Mouse (Mus musculus) skeletal muscle tissue, adult 2 months (tissue): ENCODE results near the gene Sla2.
"Not testable (repeated sequence)": the region's sequence is repeated elsewhere in the genome, so short reads cannot be mapped to it uniquely, and the experiment has no call there.

ENCODE experiments used
- DNase-seq: peaks from one replicate; pipeline ENCODE4 v3.0.0-alpha.2; 2012; ENCODE audit warnings: low read depth, low spot score

Gene Sla2

DNA sequence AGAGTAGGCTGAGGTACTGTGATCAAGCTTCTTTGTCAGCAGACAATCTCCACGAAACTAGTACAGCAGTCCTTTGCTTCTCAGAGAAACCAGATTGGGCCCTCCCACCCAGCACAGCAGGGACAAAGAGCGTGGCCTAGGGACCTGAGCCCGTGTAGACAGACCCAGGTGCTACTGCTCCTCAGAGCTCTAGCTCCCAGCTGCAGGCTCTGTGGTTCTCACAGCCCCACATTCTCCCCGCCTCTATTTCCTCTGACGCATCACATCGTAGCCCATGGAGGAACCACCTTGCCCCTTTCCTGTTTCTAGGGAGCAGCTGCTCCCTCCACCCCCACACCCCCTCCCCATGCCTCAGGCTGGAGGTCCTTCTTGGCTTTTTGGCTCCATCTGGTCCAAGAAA, at the start of gene Sla2:
Sla2 (minus strand) TSS at position 176 of the 400 bp plus-strand sequence.
- no peak for DNase-seq

DNA sequence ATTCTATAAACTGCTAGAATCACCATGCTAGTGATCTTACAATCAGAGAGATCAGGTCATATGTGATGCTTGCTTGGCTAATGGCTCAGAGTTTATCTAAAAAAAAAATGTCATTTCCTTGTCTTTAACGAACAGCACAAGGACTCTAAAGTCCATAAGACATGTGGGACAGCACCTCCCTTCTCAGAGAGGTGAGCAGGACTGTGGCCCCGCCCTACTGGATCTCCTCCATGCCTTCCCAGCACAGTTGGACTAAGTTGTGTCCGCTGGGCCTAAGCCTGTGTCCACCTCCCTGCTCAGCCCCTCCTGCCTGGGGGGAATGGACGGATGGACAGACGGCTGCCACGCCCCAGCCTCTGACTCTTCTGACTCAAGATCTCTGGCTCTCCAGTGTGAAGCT, 48.0 kb upstream of the Sla2 start:
- DNase-seq = no peak

DNA sequence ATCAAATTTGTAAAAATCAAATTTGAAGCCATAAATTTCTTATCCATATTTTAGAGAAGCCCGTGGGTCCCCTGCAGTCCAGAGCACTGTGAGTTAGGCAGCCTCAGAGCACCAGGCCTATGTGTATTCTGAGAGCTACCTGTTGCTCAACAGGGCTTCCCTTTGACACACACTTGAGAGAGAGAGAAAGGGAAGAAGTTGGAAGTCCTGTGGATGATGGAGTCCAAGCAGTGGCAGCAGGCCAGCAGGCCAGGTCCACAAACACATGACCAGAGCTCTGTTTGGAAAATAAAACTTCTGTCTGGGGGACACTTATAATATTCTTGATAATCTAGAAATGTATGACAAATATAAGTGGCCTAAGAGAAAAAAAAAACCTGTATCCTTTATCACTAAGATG, 46.4 kb upstream of the Sla2 start:
- no peak for DNase-seq

DNA sequence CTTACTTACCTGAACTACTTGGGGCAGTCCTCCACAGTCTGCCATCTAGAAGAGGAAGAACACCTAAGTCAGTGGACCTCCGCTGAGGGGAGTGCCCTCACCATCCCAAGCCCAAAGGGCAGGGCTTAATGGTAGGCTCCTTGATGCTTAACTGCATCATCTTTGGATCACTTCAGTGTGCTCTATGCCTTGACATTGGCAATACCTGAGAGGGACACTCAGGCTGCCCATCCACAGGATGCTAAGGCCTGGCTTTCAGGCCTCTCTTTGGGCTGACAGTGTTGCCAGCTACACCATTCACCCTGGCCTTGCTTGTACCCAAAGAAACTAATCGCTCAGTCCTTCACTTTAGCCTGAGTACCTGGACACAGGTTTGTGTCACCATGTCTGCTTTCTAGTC, 44.4 kb upstream of the Sla2 start:
- no peak for DNase-seq

DNA sequence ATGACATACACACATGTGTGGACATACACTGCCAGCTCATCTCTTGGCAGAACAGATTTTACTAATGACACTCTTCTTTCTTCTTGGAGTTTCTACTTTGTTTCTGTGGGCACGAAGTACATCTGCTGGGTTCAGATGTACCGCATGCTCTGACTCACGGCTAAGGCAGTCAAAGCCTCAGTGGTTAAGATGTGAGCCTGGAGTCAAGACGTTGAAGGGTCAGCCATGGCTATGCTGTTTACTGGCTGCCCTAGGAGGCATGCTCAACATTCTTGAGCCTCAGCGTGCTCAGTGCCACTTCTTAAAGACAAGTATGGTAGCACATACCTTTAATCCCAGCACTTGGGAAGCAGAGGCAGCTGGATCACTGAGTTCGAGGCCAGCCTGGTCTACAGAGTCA, 43.6 kb upstream of the Sla2 start:
- DNase-seq = no peak

DNA sequence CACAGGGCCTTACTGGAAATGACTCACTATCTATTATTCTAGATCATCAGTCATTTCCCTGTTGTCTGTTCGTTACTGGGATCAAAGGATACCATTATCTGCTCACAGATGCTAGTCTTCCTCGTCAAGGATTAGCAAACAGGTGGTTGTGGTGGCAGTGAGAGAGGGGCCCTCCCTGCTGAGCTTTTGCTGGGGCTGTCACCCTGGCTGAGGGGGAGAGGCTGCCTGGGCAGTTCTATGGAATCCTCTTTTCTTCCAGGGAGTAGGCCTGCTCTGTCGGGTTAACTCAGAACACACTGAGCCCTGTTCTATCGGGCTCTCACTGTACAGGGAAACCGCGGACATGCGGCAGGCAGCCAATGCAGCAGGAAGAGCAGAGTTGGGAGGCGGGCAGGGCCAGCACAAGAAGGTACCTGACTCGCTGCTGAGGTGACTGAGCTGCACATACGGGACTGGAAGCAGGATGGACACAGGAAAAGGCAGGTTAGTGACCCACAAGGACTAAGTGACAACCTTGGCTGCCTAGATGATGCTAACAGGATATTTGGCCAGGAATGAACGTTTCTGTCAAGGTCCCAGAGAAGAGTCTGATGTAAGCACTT, 42.6 kb upstream of the Sla2 start:
- no peak for DNase-seq

DNA sequence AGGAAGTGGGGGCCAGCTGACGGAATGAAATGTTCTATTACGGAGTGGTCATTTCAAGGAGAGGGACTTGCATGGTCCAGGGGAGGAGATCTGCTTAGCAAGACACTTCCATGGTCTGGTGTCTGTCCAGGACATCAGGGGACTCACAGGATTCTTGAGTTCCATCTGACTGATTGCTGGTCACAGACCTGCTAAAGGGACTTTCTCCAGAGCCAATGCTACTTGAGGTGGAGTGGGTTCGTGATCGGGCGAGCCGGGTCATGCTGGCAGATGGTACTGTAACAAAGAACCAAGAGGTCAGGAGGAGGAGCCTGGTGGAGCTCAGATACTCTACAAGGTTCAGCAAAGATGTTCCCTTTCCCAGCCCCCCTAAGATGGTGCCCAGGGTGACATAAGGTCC, 41.6 kb upstream of the Sla2 start:
- no peak for DNase-seq

DNA sequence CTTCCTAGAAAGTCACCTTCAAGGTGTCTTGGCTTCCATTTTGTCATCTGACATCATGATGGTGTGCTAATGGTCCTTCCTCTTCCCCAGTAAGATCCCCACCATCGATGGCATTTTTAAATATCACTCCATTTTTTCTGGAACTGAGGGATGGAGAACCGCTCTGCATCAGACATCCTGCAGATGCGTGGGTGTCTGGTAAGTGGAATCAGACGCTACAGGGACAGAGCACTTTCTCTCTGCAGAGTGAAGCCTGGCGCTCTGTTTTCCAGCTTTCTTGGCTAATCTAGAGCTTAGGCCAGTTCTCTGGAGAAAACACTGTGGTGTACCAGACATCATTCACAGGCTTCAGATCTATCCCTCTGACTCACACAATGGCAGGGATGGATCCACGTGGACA, 40.7 kb upstream of the Sla2 start:
- DNase-seq = peak; percentile 7

DNA sequence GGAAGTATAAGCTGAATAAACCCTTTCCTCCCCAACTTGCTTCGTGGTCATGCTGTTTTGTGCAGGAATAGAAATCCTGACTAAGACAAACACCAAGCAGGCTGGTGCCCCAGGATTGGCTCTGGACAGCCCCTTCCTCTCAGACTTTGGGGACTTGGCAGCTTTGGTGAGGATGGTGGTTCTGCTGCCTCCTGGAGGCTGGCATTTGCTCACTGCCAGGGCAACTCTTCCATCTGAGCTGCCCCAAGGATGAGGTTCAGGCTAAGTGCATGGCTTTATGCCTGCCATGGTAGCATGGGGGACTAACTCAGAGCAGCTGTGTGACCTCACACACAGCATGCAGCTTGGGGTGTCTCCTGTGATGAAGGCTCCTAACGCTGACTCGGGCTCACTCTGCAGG, 38.6 kb upstream of the Sla2 start:
- DNase-seq = not testable (repeated sequence)

DNA sequence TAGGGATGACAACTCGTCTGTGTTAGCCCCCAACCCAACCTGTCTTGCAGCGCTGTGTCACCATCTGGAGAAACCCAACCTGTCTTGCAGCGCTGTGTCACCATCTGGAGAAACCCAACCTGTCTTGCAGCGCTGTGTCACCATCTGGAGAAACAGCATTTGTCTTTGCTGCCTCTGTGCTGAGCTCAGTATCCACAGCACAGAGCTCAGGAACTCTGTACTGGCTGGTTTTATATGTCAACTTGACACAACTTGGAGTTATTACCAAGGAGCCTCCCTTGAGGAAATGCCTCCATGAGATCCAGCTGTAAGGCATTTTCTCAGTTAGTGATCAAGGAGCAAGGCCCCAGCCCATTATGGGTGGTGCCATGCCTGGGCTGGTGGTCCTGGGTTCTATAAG, 38.1 kb upstream of the Sla2 start:
- not testable (repeated sequence) for DNase-seq

DNA sequence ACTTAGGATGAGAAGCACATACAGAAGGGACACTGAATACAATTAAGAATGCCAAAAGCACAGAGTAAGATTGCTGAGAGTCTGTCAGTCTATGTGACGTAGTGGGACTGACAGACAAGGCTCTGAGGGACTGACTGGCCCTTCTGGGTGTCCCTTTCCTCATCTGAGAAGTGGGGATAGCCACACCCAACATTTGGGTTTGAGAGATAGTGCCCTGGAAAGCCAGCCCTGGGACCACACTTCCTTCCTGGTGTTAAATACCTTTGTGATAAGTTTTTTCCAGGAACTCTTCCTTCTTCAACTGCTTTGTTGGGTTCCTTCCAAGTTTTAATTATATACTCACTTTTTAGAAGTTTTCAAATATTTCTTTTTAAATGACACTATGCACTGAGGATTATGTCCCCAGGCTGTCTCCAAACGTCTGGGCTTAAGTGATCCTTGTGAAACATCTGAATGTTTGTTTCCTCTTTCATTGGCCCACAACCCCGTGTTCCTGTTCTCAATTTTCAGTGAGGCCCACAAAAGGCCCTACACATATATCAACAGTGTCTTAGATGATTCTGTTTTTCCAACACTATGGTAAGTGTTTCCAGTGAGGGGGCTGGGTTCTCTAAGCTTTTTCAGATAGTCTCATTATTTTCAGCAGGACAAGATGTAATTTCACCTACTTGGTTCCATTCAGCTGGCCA, 37.4 kb upstream of the Sla2 start:
- DNase-seq = no peak

DNA sequence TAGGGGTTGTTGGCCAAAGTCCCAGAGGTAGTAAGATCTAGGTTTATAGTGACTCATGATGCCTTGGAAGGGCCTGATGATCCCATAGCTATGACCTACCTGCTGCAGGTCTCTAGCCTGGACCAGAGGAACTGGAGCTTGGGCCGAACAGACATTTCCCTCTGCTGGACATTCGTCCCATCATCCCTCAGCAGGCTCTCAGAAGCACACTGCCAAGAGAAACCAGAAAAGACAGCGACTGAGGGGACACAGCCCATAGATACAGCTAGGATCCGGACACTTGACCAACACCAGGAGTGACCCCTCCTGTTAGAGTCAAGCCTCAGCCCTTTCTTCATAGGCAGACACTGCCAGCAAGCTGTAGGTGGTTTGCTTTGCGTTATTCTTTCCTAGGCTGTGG, 36.1 kb upstream of the Sla2 start:
- DNase-seq = no peak

DNA sequence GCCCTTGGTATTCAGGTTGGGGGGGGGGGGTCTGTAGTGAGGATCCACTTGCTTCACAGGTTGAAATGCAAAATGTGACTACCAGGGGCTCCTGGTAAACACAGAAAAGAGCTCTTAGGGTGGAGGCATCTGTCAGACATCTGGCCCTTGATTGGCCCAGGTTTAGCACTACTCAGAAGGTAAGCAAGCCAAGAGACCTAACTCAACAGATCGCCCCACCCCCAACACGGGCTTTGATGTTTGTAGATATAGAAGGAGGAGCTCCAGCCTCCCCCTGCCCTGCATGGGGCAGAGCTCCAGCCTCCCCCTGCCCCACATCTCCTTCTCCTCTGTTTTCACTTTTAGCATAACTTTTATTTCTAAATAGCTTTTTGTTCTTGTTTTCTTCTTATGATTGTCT, 32.8 kb upstream of the Sla2 start:
- DNase-seq = no peak

DNA sequence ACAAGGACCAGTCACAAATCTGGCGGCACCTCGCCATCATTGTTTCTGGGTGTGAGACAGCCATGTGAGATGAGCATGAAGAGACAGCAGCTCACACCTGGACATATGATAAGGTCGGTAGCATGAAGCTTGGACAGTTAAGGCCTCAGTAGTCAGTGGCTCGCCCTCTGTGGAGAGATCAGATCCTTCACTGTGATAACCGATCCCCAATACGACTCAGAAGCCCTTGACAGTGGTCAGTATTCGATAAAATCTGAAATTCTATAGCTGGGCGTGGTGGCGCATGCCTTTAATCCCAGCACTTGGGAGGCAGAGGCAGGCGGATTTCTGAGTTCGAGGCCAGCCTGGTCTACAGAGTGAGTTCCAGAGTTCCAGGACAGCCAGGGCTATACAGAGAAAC, 32.2 kb upstream of the Sla2 start:
- DNase-seq = not testable (repeated sequence)

DNA sequence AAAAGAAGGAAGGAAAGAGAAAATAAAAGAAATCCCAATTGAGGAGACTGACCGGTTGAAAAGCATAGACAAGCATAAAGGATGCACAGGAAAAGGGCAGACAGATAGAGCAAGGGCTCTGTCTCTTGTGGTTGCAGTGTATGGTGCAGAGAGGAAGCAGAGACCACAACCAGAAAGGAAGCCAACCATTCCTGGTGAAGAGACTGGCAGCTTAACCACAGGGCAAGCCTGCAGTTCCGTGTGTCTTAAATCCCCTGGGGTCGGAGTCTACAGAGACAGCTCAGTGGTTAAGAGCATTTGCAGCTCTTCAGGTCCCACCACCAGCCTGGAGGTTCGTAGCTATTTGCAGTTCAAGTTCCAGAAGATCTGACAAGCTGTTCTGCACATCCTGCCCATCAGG, 31.6 kb upstream of the Sla2 start:
- no peak for DNase-seq

DNA sequence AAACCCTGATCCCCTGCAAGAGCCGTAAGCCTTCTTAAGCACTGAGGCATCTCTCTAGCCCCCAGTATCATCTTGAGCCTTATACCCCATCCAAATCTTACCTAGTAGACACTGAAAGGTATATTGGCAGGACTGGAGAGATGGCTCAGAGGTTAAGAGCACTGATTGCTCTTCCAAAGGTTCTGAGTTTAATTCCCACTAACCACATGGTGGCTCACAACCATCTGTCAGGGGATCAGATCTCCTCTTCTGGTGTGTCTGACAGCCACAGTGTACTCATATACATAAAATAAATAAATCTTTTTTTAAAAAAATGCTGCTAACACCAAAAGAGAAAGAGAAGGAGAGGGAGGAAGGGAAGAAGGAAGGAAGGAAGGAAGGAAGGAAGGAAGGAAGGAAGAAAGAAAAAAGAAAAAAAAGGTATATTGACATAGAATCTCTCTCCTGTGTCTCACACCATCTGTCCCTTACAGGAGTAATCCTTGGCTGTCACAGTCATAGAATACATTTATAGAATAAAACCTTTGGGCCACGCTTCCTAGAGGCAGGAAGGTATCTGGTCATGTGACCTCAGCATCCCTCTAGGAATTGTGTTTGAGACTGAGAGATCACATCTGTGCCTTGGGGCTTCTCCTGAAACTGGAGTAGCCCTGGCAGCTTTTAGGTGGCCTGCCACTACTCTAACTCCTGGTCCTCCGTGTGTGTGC, 29.6 kb upstream of the Sla2 start:
- no peak for DNase-seq

DNA sequence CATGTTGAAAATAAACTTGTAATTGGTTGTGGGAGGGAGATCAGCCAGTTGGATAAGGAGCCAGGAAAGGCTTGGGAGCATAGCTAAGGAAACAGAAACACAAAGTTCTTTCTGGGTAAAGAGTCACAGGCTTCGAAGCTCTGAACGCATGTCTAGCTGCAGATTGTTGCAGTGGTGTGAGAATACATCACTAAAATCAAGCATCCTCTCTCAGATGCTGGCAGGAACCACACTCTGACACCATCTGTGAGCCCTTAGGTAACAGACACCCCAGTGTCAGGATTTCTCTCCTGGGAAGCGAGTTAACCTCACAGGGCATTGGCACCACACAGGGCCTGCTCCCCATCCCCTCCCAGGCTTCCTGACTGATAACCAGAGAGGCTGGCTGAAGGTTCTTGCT, 28.6 kb upstream of the Sla2 start:
- DNase-seq = no peak

DNA sequence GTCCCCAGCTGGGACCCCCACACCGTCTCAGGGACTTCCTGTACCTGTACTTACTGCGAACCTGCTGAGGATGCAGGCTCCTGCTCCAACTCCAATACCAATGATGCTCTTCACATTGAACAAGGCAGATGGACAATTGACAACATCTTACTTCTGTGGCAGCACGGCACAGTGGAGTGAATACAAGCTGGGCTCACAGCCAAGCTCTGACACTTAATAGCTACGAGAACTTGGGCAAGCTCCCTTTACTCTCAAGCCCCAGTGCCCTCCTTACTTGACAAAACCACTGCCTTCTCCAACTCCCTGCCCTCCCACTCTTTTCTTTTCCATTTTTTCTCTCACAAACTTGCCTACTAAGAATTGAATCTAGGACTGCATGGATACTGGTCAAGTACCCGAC, 26.2 kb upstream of the Sla2 start:
- peak; percentile 17 for DNase-seq

DNA sequence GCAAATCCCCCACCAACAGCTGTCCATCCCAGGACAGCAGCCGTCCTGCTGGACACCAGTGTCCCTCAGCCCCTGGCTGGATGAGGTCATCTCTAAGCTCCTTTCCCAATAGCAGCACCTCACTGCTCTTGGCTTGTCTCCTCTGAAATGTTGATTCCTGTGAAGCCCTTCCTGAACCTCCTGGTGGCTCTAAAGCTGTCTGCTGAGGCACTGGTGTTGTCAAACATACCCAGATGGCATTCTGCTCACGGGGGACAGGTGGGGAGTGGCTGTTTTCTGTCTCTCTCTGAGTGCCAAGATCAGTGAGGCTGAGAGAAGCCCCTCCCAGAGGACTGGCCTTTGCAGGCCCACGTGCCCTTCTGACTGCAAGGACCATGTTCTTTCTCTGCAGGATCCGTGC, 18.9 kb upstream of the Sla2 start:
- not testable (repeated sequence) for DNase-seq

DNA sequence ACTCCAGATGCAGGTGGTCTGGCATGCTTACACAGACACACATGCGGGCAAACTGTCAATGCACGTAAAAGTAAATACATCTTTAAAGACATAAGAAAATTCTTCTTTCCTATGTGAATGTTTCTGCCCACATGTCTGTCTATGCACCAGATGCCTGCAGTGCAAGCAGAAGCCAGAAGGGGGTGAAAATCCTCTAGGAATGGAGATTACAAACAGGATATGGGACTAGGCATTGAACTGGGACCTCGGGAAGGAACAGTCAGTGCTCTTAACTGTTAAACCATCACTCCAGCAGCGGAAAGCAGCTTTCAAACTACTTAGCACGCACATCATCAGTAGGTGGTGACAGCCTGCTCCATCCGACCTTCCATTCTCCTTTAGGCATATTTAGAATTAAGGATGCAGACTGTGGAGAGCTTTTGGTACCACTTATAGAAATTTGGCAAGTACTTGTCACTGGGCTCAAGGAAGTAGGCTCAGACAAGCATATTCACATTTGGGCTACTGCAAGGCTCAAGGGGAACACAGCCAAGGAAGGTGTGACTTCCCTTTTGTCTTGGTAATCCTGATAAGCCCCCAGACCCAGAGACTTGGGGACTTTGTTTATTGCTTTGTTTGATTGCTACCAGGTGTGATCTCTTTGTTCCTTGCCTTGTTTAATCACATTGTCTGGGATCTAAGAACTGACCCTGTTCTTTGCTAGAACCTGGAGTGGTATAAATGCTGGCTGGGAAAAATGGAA, 18.2 kb upstream of the Sla2 start:
- DNase-seq = peak; percentile 27

DNA sequence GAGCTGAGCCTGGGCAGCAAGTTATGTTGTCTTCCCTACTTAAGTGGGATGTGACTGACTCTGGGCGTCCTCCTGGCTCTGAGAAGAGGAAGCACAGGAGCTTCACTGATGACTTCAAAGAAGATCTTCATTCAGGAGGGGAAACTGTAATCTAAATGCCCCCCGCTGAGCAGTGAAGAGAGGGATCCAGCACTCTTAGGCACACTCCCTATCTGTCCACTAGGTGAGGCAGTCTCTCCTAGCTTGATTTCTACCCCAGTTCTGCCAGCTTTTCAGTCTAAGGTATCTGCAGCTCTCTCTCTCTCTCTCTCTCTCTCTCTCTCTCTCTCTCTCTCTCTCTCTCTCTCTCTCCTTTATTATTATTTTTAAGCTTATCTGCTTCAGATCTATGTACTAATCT, 16.4 kb upstream of the Sla2 start:
- no peak for DNase-seq

DNA sequence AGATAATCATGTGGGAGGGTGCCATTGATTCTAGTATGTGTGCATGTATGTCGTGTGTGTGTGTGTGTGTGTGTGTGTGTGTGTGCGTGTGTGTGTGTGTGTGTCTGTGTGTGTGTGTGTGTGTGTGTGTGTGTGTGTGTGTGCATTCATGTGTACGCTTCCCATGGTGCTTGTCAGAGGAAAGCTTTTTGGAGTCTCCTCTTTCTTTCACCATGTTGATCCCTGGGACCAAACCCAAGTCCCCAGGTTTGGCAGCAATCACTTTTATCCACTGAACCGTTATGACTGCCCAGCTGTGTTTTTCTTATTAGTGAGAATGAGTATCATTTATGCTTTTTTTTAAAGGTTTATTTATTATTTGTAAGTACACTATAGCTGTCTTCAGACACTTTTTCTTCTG, 15.4 kb upstream of the Sla2 start:
- DNase-seq = not testable (repeated sequence)
